Mouse (Mus musculus): ENCODE results near the gene Zic1. TPM values are rescaled to one million over a fixed set of nuclear protein-coding genes. Genes with fewer than 3 reads are reported as not detected.

Gene Zic1
- total RNA-seq, 1 experiment = 0.36 TPM

- no peak overlapping the region for H3K27ac ChIP-seq (ENCODE audit: insufficient read depth, low read depth, low read length, poor library complexity, severe bottlenecking)
- H3K9me3 ChIP-seq (ENCODE audit: control insufficient read depth, insufficient read depth, low read depth, low read length) = no peaks in the 10 kb centered on the region
- H3K4me3 ChIP-seq (ENCODE audit: insufficient read depth in 1 of 2, low read depth in 1 of 2, low read length in 2 of 2, poor library complexity in 1 of 2, severe bottlenecking in 1 of 2) = peak overlapping the region; percentile 14 to 51; a peak in 3 of 4 replicates
- no peak overlapping the region; the same call in 1 of the 2 replicates for H3K9ac ChIP-seq (ENCODE audit: insufficient read depth, low read depth, low read length, poor library complexity, severe bottlenecking)
- H3K4me1 ChIP-seq (ENCODE audit: control insufficient read depth in 2 of 2, insufficient read depth in 2 of 2, low read length in 2 of 2, poor library complexity in 1 of 2) = peaks cover 0 to 5% of the 10 kb centered on the region in 2 experiments; a peak in 1 of 4 replicates
- no peak for TF ChIP-seq CHD2 (IDR thresholded peaks at IDR 0.05; ENCODE audit: low read depth, low read length)
- TF ChIP-seq ZC3H11A (IDR thresholded peaks at IDR 0.05; ENCODE audit: borderline replicate concordance, low read depth, low read length) = no peak
- TF ChIP-seq HCFC1 (IDR thresholded peaks at IDR 0.05; ENCODE audit: borderline replicate concordance, insufficient read depth, low read length) = no peak
- no peak for TF ChIP-seq MAFK (IDR thresholded peaks at IDR 0.05; ENCODE audit: insufficient read depth, low read depth, low read length)
- TF ChIP-seq ZNF384 (IDR thresholded peaks at IDR 0.05; ENCODE audit: low read depth, low read length) = no peak
- H3K36me3 ChIP-seq (ENCODE audit: control insufficient read depth, insufficient read depth, low read length, poor library complexity, severe bottlenecking) = no peaks in the 10 kb centered on the region
- DNase-seq (ENCODE audit: low read depth, low spot score) = no peak
- in situ Hi-C loops (cut with MboI; ENCODE audit: low sequenced_read_pairs in 2 of 2, unreplicated experiment in 2 of 2) = loop anchor here in 1 of 2 experiments (25.0 kb wide), 1 partner anchor 1443 kb away; the partner anchor contains the start of gene Rasgrf1
Measured at GRCm38 (mm10) chr9:91355270-91355589, 10.4 kb downstream of the Zic1 start.

GRCm38 (mm10) chr9:91354434-91355269, 11.0 kb downstream of the Zic1 start:
- TF ChIP-seq MAFK (IDR thresholded peaks at IDR 0.05; ENCODE audit: insufficient read depth, low read depth, low read length) (no peak), ZC3H11A (IDR thresholded peaks at IDR 0.05; ENCODE audit: borderline replicate concordance, low read depth, low read length) (no peak), CHD2 (IDR thresholded peaks at IDR 0.05; ENCODE audit: low read depth, low read length) (no peak)
- Histone ChIP-seq H3K9ac (ENCODE audit: insufficient read depth, low read depth, low read length, poor library complexity, severe bottlenecking) (no peak overlapping the region), H3K36me3 (ENCODE audit: control insufficient read depth, insufficient read depth, low read length, poor library complexity, severe bottlenecking) (no peaks in the 10 kb centered on the region), H3K27ac (ENCODE audit: insufficient read depth, low read depth, low read length, poor library complexity, severe bottlenecking) (no peak overlapping the region), H3K4me1 (ENCODE audit: control insufficient read depth in 2 of 2, insufficient read depth in 2 of 2, low read length in 2 of 2, poor library complexity in 1 of 2) (peaks cover 0 to 5% of the 10 kb centered on the region in 2 experiments; a peak in 1 of 4 replicates), H3K4me3 (ENCODE audit: insufficient read depth in 1 of 2, low read depth in 1 of 2, low read length in 2 of 2, poor library complexity in 1 of 2, severe bottlenecking in 1 of 2) (no peak overlapping the region), H3K9me3 (ENCODE audit: control insufficient read depth, insufficient read depth, low read depth, low read length) (no peaks in the 10 kb centered on the region)
- DNase-seq (ENCODE audit: low read depth, low spot score) = no peak
- in situ Hi-C loops (cut with MboI; ENCODE audit: low sequenced_read_pairs in 2 of 2, unreplicated experiment in 2 of 2) = loop anchor here in 1 of 2 experiments (25.0 kb wide), 1 partner anchor 1442 kb away; the partner anchor contains the start of gene Rasgrf1

- no peak for TF ChIP-seq MAFK (IDR thresholded peaks at IDR 0.05; ENCODE audit: insufficient read depth, low read depth, low read length)
- no peak for TF ChIP-seq HCFC1 (IDR thresholded peaks at IDR 0.05; ENCODE audit: borderline replicate concordance, insufficient read depth, low read length)
- TF ChIP-seq ZNF384 (IDR thresholded peaks at IDR 0.05; ENCODE audit: low read depth, low read length) = no peak
- no peak for TF ChIP-seq ZC3H11A (IDR thresholded peaks at IDR 0.05; ENCODE audit: borderline replicate concordance, low read depth, low read length)
- no peak for TF ChIP-seq CHD2 (IDR thresholded peaks at IDR 0.05; ENCODE audit: low read depth, low read length)
- Histone ChIP-seq H3K9ac (ENCODE audit: insufficient read depth, low read depth, low read length, poor library complexity, severe bottlenecking) (no peak overlapping the region), H3K4me1 (ENCODE audit: control insufficient read depth in 2 of 2, insufficient read depth in 2 of 2, low read length in 2 of 2, poor library complexity in 1 of 2) (peaks cover 0 to 5% of the 10 kb centered on the region in 2 experiments; a peak in 1 of 4 replicates), H3K9me3 (ENCODE audit: control insufficient read depth, insufficient read depth, low read depth, low read length) (no peaks in the 10 kb centered on the region), H3K36me3 (ENCODE audit: control insufficient read depth, insufficient read depth, low read length, poor library complexity, severe bottlenecking) (no peaks in the 10 kb centered on the region), H3K27ac (ENCODE audit: insufficient read depth, low read depth, low read length, poor library complexity, severe bottlenecking) (no peak overlapping the region), H3K4me3 (ENCODE audit: insufficient read depth in 1 of 2, low read depth in 1 of 2, low read length in 2 of 2, poor library complexity in 1 of 2, severe bottlenecking in 1 of 2) (no peak overlapping the region)
- no peak for DNase-seq (ENCODE audit: low read depth, low spot score)
- in situ Hi-C loops (cut with MboI; ENCODE audit: low sequenced_read_pairs in 2 of 2, unreplicated experiment in 2 of 2) = loop anchor here in 1 of 2 experiments (25.0 kb wide), 1 partner anchor 1441 kb away; the partner anchor contains the start of gene Rasgrf1
Measured at GRCm38 (mm10) chr9:91353551-91354433, 11.8 kb downstream of the Zic1 start.

GRCm38 (mm10) chr9:91352786-91353185, 12.8 kb downstream of the Zic1 start:
- Histone ChIP-seq H3K9me3 (ENCODE audit: control insufficient read depth, insufficient read depth, low read depth, low read length) (no peaks in the 10 kb centered on the region), H3K4me1 (ENCODE audit: control insufficient read depth in 2 of 2, insufficient read depth in 2 of 2, low read length in 2 of 2, poor library complexity in 1 of 2) (peaks cover 0 to 5% of the 10 kb centered on the region in 2 experiments; a peak in 1 of 4 replicates), H3K9ac (ENCODE audit: insufficient read depth, low read depth, low read length, poor library complexity, severe bottlenecking) (no peak overlapping the region), H3K4me3 (ENCODE audit: insufficient read depth in 1 of 2, low read depth in 1 of 2, low read length in 2 of 2, poor library complexity in 1 of 2, severe bottlenecking in 1 of 2) (no peak overlapping the region), H3K36me3 (ENCODE audit: control insufficient read depth, insufficient read depth, low read length, poor library complexity, severe bottlenecking) (no peaks in the 10 kb centered on the region), H3K27ac (ENCODE audit: insufficient read depth, low read depth, low read length, poor library complexity, severe bottlenecking) (no peak overlapping the region)
- in situ Hi-C loops (cut with MboI; ENCODE audit: low sequenced_read_pairs in 2 of 2, unreplicated experiment in 2 of 2) = loop anchor here in 1 of 2 experiments (25.0 kb wide), 1 partner anchor 1440 kb away; the partner anchor contains the start of gene Rasgrf1
- no peak for DNase-seq (ENCODE audit: low read depth, low spot score)
- TF ChIP-seq MAFK (IDR thresholded peaks at IDR 0.05; ENCODE audit: insufficient read depth, low read depth, low read length) (no peak), CHD2 (IDR thresholded peaks at IDR 0.05; ENCODE audit: low read depth, low read length) (no peak), HCFC1 (IDR thresholded peaks at IDR 0.05; ENCODE audit: borderline replicate concordance, insufficient read depth, low read length) (no peak), ZNF384 (IDR thresholded peaks at IDR 0.05; ENCODE audit: low read depth, low read length) (no peak), ZC3H11A (IDR thresholded peaks at IDR 0.05; ENCODE audit: borderline replicate concordance, low read depth, low read length) (no peak)

Measured in ES-E14 (cell line).